Mouse (Mus musculus) G1E (cell line): Measurements from ENCODE around the gene Duoxa2. TPM values are rescaled to one million over a fixed set of nuclear protein-coding genes. Genes with fewer than 3 reads are reported as not detected.
"Not testable (repeated sequence)": the region's sequence is repeated elsewhere in the genome, so short reads cannot be mapped to it uniquely, and the experiment has no call there.

Experiments
- ATAC-seq: 2 replicates; pipeline ENCODE4 v1.8.0; 2016; ENCODE audit warnings: mild to moderate bottlenecking; ENCODE audit not compliant: insufficient number of reproducible peaks, poor library complexity, low FRiP score, severe bottlenecking; ENCODE audit errors: extremely low read depth
- DNase-seq: peaks from one replicate; pipeline ENCODE4 v3.0.0; 2012; ENCODE audit warnings: low spot score
- H3K27me3 ChIP-seq: 2 replicates; pipeline ENCODE4 v1.6.1; 2012; ENCODE audit warnings: mild to moderate bottlenecking, low read length, inconsistent platforms; ENCODE audit not compliant: insufficient read depth
- H3K36me3 ChIP-seq: replicated peaks from 2 replicates; pipeline ENCODE3; 2012; ENCODE audit warnings: mild to moderate bottlenecking, inconsistent platforms
- H3K4me1 ChIP-seq: 2 replicates; pipeline ENCODE4 v1.6.1; 2012; ENCODE audit warnings: low read depth, low read length, inconsistent platforms, mixed read lengths; ENCODE audit not compliant: insufficient read depth
- H3K4me3 ChIP-seq: 2 replicates; pipeline ENCODE4 v1.5.1; 2012; ENCODE audit warnings: low read depth, mild to moderate bottlenecking, inconsistent platforms, low read length, moderate library complexity, mixed read lengths
- H3K9me3 ChIP-seq: replicated peaks from 2 replicates; pipeline ENCODE4 v1.6.1; 2012; ENCODE audit warnings: inconsistent platforms
- CTCF ChIP-seq: IDR thresholded peaks from 2 replicates; pipeline ENCODE4 v1.5.1; 2012; ENCODE audit warnings: low read depth, low read length, inconsistent platforms, mixed read lengths
- GATA1 ChIP-seq: IDR thresholded peaks from 2 replicates; pipeline ENCODE4 v1.6.1; 2012; ENCODE audit warnings: borderline replicate concordance, low read length, inconsistent platforms, mixed read lengths
- GATA2 ChIP-seq: IDR thresholded peaks from 2 replicates; pipeline ENCODE4 v1.6.1; 2012; ENCODE audit warnings: low read depth, low read length, inconsistent platforms, borderline replicate concordance
- POLR2AphosphoS5 ChIP-seq: IDR thresholded peaks from 2 replicates; pipeline ENCODE4 v1.6.1; 2012; ENCODE audit warnings: low read depth, low read length, inconsistent platforms; ENCODE audit not compliant: insufficient replicate concordance
- TAL1 ChIP-seq: conservative IDR thresholded peaks from 2 replicates; pipeline ENCODE4 v1.6.1; 2012; ENCODE audit warnings: low read depth, low read length, inconsistent platforms, mixed read lengths
- polyA plus RNA-seq: library from polyadenylated mRNA; stranded (reverse); fragments of >175 nt; gene quantifications from 2 replicates; pipeline ENCODE4 v1.2.3, GENCODE M21; 2012
- total RNA-seq, 2 experiments: library from RNA; stranded (forward) in 1 of 2; stranded (reverse) in 1 of 2; fragments of 200-1000 nt in 1 of 2; fragments of >200 nt in 1 of 2; fragmentation: Nextera tagmentation in 1 of 2; gene quantifications; 2 replicates each; pipeline ENCODE4 v1.2.3; 2014 to 2017

The Duoxa2 gene
- total and polyA plus RNA-seq, 3 experiments, result 0.16 TPM; not detected in 2

GRCm38 (mm10) chr2:122332222-122332621 lies 33.5 kb downstream of the Duoxa2 start:
- no peaks in the 10 kb centered on the region for H3K9me3 ChIP-seq
- TF ChIP-seq GATA2, result no peak
- TF ChIP-seq GATA1, result no peak
- no peak for TF ChIP-seq CTCF
- TF ChIP-seq TAL1, result no peak
- no peak for TF ChIP-seq POLR2AphosphoS5
- peaks cover 10% of the 10 kb centered on the region for H3K27me3 ChIP-seq
- no peaks in the 10 kb centered on the region for H3K4me1 ChIP-seq
- H3K4me3 ChIP-seq, result no peak overlapping the region
- H3K36me3 ChIP-seq, result no peaks in the 10 kb centered on the region
- ATAC-seq (no peak), DNase-seq (no peak)

DNA sequence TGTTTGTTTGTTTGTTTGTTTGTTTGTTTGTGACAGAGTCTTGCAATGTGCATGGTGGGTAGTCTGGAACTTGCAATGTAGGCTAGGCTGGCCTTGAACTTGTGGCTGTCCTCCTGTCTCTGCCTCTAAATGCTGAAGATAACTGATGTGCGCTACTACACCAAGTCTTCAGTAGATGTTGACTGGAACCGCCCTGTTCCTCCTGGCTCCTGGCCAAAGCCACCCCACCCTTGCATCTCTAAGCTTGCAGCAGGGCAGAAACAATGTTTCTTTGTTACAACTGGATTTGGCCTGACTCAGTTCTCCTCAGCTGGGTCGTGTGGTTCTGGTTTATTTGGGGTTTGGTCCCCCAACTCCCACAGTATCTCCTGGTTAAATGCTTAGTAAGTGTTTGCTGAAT lies 35.5 kb downstream of the Duoxa2 start:
- Histone ChIP-seq H3K36me3 (no peaks in the 10 kb centered on the region), H3K4me1 (no peaks in the 10 kb centered on the region), H3K27me3 (peaks cover 6% of the 10 kb centered on the region; the same call in 1 of the 2 replicates), H3K4me3 (no peak overlapping the region), H3K9me3 (no peaks in the 10 kb centered on the region)
- DNase-seq, result no peak
- no peak for ATAC-seq
- TF ChIP-seq GATA1 (no peak), POLR2AphosphoS5 (no peak), CTCF (no peak), TAL1 (no peak), GATA2 (no peak)

- no peak for TF ChIP-seq POLR2AphosphoS5
- TF ChIP-seq CTCF, result no peak
- TF ChIP-seq GATA2, result no peak
- no peak for TF ChIP-seq TAL1
- TF ChIP-seq GATA1, result no peak
- no peaks in the 10 kb centered on the region for H3K36me3 ChIP-seq
- H3K9me3 ChIP-seq, result no peaks in the 10 kb centered on the region
- no peaks in the 10 kb centered on the region for H3K4me1 ChIP-seq
- DNase-seq (no peak), ATAC-seq (no peak)
- H3K4me3 ChIP-seq, result no peak overlapping the region
- H3K27me3 ChIP-seq, result peaks cover 13% of the 10 kb centered on the region
These were observed 38.6 kb downstream of the Duoxa2 start for GRCm38 (mm10) chr2:122337291-122337690.

GRCm38 (mm10) chr2:122345106-122345893 lies 46.6 kb downstream of the Duoxa2 start:
- H3K27me3 ChIP-seq, result peaks cover 58% of the 10 kb centered on the region
- ATAC-seq, result no peak
- DNase-seq, result no peak
- no peaks in the 10 kb centered on the region for H3K36me3 ChIP-seq
- H3K4me1 ChIP-seq, result peaks cover 16% of the 10 kb centered on the region
- TF ChIP-seq GATA1 (no peak), CTCF (no peak), GATA2 (no peak), TAL1 (no peak), POLR2AphosphoS5 (no peak)
- H3K9me3 ChIP-seq, result no peaks in the 10 kb centered on the region
- H3K4me3 ChIP-seq, result no peak overlapping the region

- peaks cover 16% of the 10 kb centered on the region for H3K4me1 ChIP-seq
- not testable (repeated sequence) for H3K9me3 ChIP-seq, H3K4me3 ChIP-seq, ATAC-seq, H3K36me3 ChIP-seq, DNase-seq
- peaks cover 62% of the 10 kb centered on the region for H3K27me3 ChIP-seq
These were observed 47.5 kb downstream of the Duoxa2 start for GRCm38 (mm10) chr2:122346164-122346563.

GRCm38 (mm10) chr2:122347257-122347656 lies 48.6 kb downstream of the Duoxa2 start:
- ATAC-seq, result no peak
- DNase-seq, result no peak
- Histone ChIP-seq H3K9me3 (no peaks in the 10 kb centered on the region), H3K4me3 (no peak overlapping the region), H3K27me3 (peaks cover 69% of the 10 kb centered on the region), H3K4me1 (peaks cover 16% of the 10 kb centered on the region), H3K36me3 (no peaks in the 10 kb centered on the region)
- TF ChIP-seq CTCF (no peak), POLR2AphosphoS5 (no peak), TAL1 (no peak), GATA1 (no peak), GATA2 (no peak)
